Mouse (Mus musculus): ENCODE results near the gene Keap1.

DNA sequence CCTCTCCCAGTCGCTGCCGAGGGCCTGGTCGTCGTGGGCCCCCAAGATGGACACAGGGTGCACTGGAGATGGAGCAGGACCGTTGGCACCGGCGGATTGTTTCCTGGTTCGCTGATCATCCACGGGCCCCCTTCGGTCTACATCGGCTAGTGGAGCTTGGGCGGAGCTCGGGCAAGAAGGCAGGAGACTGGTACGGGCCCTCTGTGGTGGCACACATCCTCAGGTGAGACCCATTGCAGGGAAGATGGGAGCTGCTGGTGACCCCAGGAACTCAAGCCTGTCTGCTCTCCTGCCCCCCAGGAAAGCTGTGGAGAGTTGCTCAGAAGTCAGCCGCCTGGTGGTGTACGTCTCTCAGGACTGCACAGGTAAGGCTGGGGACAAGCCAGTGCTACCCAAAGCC is 29.1 kb upstream of the Keap1 start:
- TF ChIP-seq CTCF (conservative IDR thresholded peaks at IDR 0.05; ENCODE audit: insufficient read depth, insufficient read length, low read depth, low read length), result no peak
- TF ChIP-seq POLR2A (IDR thresholded peaks at IDR 0.05; ENCODE audit: low read depth, low read length), result no peak
